Mouse (Mus musculus) liver, embryonic 14.5 days (tissue): ENCODE measurements at regions not wholly inside any gene's neighbourhood (a gene's known extent, or its start where the extent isn't known, plus 50 kb on each side); places are given as distances from the start of the nearest gene placed in this dataset.

Source experiments
- ATAC-seq: fragments of 200-750 bp; cut with Nextera tagmentation; 2 replicates; pipeline ENCODE4 v1.8.0; 2017; ENCODE audit warnings: moderate number of reproducible peaks, mild to moderate bottlenecking, moderate library complexity; ENCODE audit not compliant: insufficient read depth
- DNase-seq, 3 experiments: peaks; one replicate each; pipeline ENCODE4 v3.0.0-alpha.2; 2012 to 2013; ENCODE audit warnings: low read depth in 3 of 3, low spot score in 3 of 3
- H3K27ac ChIP-seq: fragments of 300-500 bp; sonication (generic); 2 replicates; pipeline ENCODE4 v1.5.1; 2014; ENCODE audit warnings: moderate library complexity, mild to moderate bottlenecking, control low read depth, inconsistent platforms
- H3K27me3 ChIP-seq: fragments of 300-500 bp; sonication (generic); 2 replicates; pipeline ENCODE4 v1.6.1; 2014; ENCODE audit warnings: mild to moderate bottlenecking, low read length, moderate library complexity; ENCODE audit not compliant: control insufficient read depth, insufficient read depth
- H3K36me3 ChIP-seq: fragments of 300-500 bp; sonication (generic); replicated peaks from 2 replicates; pipeline ENCODE4 v1.6.1; 2014; ENCODE audit warnings: low read depth; ENCODE audit not compliant: control insufficient read depth, insufficient read depth
- H3K4me1 ChIP-seq, 2 experiments: fragments of 200-500 bp in 1 of 2; fragments of 300-500 bp in 1 of 2; sonication (generic) in 1 of 2; replicated peaks; 2 replicates each; pipeline ENCODE4 v1.6.1; 2012 to 2014; ENCODE audit warnings: antibody characterized with exemption in 1 of 2, inconsistent platforms in 1 of 2, low read length in 1 of 2; ENCODE audit not compliant: control insufficient read depth in 2 of 2, insufficient read depth in 2 of 2
- H3K4me2 ChIP-seq: fragments of 300-500 bp; sonication (generic); 2 replicates; pipeline ENCODE4 v1.6.1; 2014; ENCODE audit warnings: low read depth, mild to moderate bottlenecking, control low read depth, moderate library complexity
- H3K4me3 ChIP-seq, 2 experiments: fragments of 200-500 bp in 1 of 2; fragments of 300-500 bp in 1 of 2; sonication (generic) in 1 of 2; 2 replicates each; pipeline ENCODE4 v1.5.1; 2012 to 2014; ENCODE audit warnings: low read depth in 2 of 2, low read length in 2 of 2, mild to moderate bottlenecking in 2 of 2, control low read depth in 1 of 2, inconsistent platforms in 1 of 2, moderate library complexity in 1 of 2; ENCODE audit not compliant: insufficient read depth in 1 of 2
- H3K9ac ChIP-seq: fragments of 300-500 bp; sonication (generic); replicated peaks from 2 replicates; pipeline ENCODE4 v1.6.1; 2014; ENCODE audit warnings: mild to moderate bottlenecking, control low read depth, moderate library complexity
- H3K9me3 ChIP-seq: fragments of 300-500 bp; sonication (generic); 2 replicates; pipeline ENCODE4 v1.6.1; 2016; ENCODE audit warnings: low read length, mixed read lengths; ENCODE audit not compliant: control insufficient read depth
- CTCF ChIP-seq: IDR thresholded peaks from 2 replicates; pipeline ENCODE4 v1.5.1; 2016; ENCODE audit warnings: antibody characterized with exemption, low read depth, control low read depth
- EP300 ChIP-seq: IDR thresholded peaks from 2 replicates; pipeline ENCODE4 v1.6.1; 2016; ENCODE audit warnings: antibody characterized with exemption, low read depth
- whole genome bisulfite sequencing: fragments of 180-500 bp; shearing (Covaris S2); extraction: QIAGEN DNeasy Blood & Tissue Kit; methylation state at CpG from one replicate; pipeline ENCODE4 v1.1.7; 2014; ENCODE audit not compliant: insufficient replicate concordance; 5-methylcytosine and 5-hydroxymethylcytosine counted together

- H3K9ac ChIP-seq: no peak overlapping the region
- no peaks in the 10 kb centered on the region for H3K27me3 ChIP-seq
- H3K27ac ChIP-seq: no peak overlapping the region
- TF ChIP-seq CTCF (no peak), EP300 (no peak)
- ATAC-seq (no peak), DNase-seq (no peak)
- H3K9me3 ChIP-seq: no peaks in the 10 kb centered on the region
- 52% methylated on average over 3 of the region's 3 CpGs for WGBS
- no peak overlapping the region for H3K4me2 ChIP-seq
- no peak overlapping the region for H3K4me3 ChIP-seq
- H3K36me3 ChIP-seq: no peaks in the 10 kb centered on the region
- H3K4me1 ChIP-seq: no peaks in the 10 kb centered on the region
Measured at GRCm38 (mm10) chr9:113191163-113191562, 516.9 kb downstream of the Pdcd6ip start.

- no peak for ATAC-seq
Measured at GRCm38 (mm10) chr9:113181182-113181581, 526.9 kb downstream of the Pdcd6ip start.

DNA sequence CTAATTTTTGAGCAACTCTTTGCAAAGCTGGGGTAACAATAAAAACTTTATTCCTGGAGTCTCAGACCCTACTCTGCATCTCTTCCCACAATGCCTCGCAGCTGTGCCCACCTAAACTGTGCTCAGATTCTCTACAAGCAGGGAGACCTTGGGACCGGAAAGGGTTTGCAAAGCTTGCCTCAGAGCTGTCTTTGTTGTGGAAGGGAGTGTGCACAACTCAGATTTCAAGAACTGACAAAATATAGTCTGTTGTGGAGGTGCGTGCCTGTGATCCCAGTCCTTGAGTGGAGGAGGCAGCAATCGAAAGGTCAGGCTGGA is 530.2 kb downstream of the Pdcd6ip start:
- H3K36me3 ChIP-seq: no peaks in the 10 kb centered on the region
- H3K9me3 ChIP-seq: no peaks in the 10 kb centered on the region
- TF ChIP-seq CTCF: no peak
- no peak for TF ChIP-seq EP300
- H3K4me2 ChIP-seq: no peak overlapping the region
- H3K4me1 ChIP-seq: no peaks in the 10 kb centered on the region
- no peak overlapping the region for H3K27ac ChIP-seq
- no peak for ATAC-seq
- 68% methylated on average over 4 of the region's 4 CpGs for WGBS
- no peak for DNase-seq
- no peaks in the 10 kb centered on the region for H3K27me3 ChIP-seq
- no peak overlapping the region for H3K9ac ChIP-seq
- no peak overlapping the region for H3K4me3 ChIP-seq

More at GRCm38 (mm10) chr9:113181182-113181581, 526.9 kb downstream of the Pdcd6ip start:
- H3K4me3 ChIP-seq: no peak overlapping the region
- TF ChIP-seq CTCF: no peak
- TF ChIP-seq EP300: no peak
- no peak overlapping the region for H3K27ac ChIP-seq
- H3K9ac ChIP-seq: no peak overlapping the region
- H3K4me2 ChIP-seq: no peak overlapping the region
- 68% methylated on average over 8 of the region's 8 CpGs for WGBS
- H3K36me3 ChIP-seq: no peaks in the 10 kb centered on the region
- no peaks in the 10 kb centered on the region for H3K27me3 ChIP-seq
- H3K9me3 ChIP-seq: no peaks in the 10 kb centered on the region
- no peak for DNase-seq
- H3K4me1 ChIP-seq: no peaks in the 10 kb centered on the region

DNA sequence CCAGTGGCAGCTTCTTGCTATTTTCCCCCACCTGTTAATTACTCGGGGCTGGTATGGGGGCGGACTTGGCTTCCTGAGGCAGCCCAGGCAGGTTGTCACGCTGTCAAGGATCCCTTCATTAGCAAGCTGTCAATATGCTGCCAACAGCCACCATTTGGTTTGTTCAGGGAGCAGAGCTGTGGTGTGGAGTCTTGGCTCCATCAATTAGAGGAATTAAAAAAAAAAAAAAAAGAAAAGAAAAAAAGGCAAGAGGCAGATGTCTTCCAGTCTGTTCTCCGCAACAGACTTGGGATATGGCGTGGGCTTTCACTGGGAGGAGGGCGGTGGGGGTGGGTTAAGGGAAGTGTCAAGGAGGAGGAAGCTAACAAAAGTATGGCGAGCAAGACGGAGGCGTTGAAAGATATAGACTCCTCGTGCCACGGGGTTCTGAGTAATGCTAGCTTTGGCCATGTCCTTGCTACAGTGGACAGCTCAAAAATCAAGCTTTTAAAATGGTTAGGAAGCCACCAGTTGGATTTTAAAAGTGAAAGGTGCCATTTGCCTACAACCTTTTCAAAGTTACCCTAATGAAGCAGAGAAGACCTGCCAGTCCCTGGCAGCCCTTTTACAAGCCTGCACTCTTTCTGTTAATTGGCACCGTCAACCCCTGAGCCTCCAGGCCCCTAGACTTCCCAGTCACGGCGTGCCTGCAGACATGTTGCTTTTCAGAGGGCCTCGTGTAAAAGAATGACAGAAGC is 530.7 kb downstream of the Pdcd6ip start:
- no peak for TF ChIP-seq EP300
- no peak for TF ChIP-seq CTCF
- H3K27me3 ChIP-seq: no peaks in the 10 kb centered on the region
- no peak overlapping the region for H3K9ac ChIP-seq
- WGBS: 37% methylated on average over 15 of the region's 15 CpGs
- H3K4me2 ChIP-seq: no peak overlapping the region
- no peaks in the 10 kb centered on the region for H3K36me3 ChIP-seq
- ATAC-seq: no peak
- no peaks in the 10 kb centered on the region for H3K9me3 ChIP-seq
- DNase-seq: no peak
- H3K4me3 ChIP-seq: no peak overlapping the region
- no peak overlapping the region for H3K27ac ChIP-seq
- no peaks in the 10 kb centered on the region for H3K4me1 ChIP-seq

- no peak for DNase-seq
- no peak overlapping the region for H3K4me3 ChIP-seq
- no peaks in the 10 kb centered on the region for H3K36me3 ChIP-seq
- no peak overlapping the region for H3K4me2 ChIP-seq
- no peak overlapping the region for H3K27ac ChIP-seq
- no peak for TF ChIP-seq CTCF
- no peak for TF ChIP-seq EP300
- no peaks in the 10 kb centered on the region for H3K27me3 ChIP-seq
- ATAC-seq: no peak
- no peak overlapping the region for H3K9ac ChIP-seq
- WGBS: 58% methylated on average over 5 of the region's 5 CpGs
- no peaks in the 10 kb centered on the region for H3K9me3 ChIP-seq
- H3K4me1 ChIP-seq: no peaks in the 10 kb centered on the region
Measured at GRCm38 (mm10) chr9:113171767-113172405, 536.2 kb downstream of the Pdcd6ip start.
